Mouse (Mus musculus): Measurements from ENCODE around the gene Adgrg6.

Gene Adgrg6

DNA sequence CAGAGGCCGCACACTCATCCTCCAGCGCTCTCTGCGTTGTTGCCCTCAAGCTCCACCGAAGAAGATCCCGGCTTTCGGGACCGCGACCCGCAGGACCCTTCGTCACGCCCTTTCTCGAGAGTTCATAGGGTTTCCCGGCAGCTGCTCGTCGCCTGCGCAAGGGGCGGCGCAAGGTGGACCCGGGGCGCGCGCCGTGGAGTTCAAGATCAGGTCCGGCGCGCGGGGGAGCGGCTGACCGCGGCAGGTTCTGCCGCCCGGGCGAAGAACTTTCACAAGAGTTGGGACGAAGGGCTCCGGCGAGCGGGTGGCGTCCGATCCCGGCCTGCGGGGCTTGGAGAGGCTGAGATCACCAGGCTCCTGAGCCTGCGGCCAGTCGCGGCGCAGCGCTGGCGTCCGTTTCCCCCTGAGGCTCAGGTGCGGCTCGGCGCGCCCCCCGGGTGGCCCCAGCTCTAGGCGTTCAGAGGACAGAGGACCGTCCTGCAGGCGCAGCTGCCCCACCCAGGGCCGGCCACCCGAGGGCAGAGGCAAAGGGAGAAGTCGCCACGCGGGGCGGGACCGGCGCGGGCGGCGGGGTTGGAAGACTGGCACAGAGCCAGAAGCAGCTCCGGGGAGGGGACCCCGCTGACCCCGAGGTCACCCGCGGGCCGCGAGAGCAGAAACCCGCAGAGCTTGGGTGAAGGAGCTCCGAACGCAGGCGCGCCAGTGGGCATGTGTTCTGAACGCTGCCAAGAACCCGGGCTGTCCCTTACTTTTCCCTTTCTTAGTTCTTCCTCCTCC is at the start of gene Adgrg6:
Gene Adgrg6 (minus strand): TSS at position 719 of the 777 bp plus-strand sequence.
- DNase-seq (ENCODE audit: low spot score in 2 of 2), result peak in 1 of 2 experiments; percentile 3

DNA sequence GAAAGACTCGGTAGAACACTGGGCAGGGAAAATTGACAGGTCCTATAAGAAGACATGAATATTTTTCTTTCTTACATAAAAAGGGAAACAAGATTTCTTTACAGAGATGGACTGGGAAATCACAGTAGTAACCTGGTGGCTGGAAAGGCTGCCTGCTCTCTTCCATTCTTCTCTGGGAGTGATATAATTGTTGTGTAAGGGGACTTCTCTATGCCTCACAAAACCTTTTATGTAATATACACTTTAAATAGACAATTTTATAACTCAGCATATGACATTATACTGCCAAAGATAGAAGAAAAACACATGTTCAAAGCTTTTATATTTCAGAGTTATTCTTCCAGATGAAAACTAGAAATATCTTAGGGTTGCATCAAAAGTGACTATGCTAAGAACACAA is 46.8 kb upstream of the Adgrg6 start:
- DNase-seq (ENCODE audit: low spot score in 2 of 2), result no peak

DNA sequence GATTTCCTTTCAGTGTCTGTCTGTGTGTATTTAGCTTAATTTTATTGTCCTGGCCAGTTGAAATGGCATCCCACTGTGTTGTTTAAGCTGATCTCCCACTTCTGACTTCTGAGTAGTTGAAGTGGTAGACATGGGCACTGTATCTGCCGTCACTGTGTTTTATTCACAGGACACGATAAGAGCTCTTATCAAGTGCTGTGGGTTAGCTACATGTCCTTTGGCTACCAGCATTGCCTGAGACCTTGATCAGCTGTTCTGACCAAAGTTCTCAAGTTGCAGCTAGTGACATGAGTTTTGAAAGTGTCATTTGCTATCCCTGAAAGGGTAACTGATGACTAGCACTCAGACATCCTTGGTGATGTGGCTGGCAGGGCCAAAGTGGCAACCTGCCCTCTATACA is 45.4 kb upstream of the Adgrg6 start:
- DNase-seq (ENCODE audit: low spot score in 2 of 2), result no peak

DNA sequence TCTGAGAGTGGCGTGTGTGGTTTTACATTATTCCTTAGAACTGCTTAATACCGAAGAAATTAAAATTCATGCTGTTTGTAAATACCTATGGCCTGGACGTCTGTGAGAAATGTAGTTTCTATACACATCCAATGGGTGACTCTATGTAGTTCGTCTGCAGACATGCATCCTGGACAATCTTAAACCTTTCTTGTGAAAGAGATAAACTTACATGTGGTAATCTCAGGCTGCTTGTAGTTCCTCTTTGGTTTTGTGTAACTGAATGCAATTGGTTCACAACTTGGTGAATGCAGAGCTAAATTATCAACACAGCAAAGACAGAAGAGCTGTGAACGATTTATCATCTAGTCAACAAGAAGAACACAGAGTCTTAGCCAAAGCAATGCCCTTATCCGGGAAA is 44.2 kb upstream of the Adgrg6 start:
- no peak for DNase-seq (ENCODE audit: low spot score in 2 of 2)

DNA sequence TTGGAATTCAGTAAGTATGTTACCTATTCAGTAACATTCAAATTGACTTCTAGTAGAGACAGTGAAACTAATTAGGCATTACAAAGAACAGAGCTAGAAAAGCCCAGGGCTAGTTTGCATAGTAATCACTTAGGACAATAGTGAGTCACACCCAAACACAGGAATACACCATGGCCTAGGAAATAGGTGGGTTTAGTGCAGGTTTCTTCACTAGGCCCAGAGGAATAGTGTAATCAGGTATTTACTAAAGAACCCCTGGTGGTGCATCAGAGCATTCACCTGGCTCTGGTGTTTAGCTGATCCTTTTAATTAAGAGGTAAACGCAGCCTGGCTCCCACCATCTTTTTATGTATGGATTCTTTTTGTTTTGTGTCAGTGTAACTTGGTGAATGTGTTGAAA is 38.0 kb upstream of the Adgrg6 start:
- no peak for DNase-seq (ENCODE audit: low spot score in 2 of 2)

DNA sequence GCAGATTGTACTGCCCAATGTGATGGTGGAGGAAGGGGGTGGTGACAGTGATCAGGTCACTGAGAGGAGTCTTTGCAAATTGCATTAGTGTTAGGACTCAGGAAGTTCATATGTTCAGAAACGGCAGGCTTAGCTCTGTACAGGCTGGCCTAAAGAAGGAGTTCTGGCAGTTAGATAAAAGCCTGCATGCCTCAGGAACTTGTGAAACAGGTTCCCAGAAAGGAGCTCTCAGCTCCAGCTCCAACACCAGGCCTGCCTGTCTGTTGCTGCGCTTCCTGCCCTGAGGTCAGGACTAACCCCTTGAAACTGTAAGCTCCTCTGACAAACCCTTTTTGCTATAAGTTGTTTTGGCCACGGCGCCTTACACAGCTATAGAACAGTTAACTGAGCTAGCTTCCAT is 28.8 kb upstream of the Adgrg6 start:
- DNase-seq (ENCODE audit: low spot score in 2 of 2), result no peak

DNA sequence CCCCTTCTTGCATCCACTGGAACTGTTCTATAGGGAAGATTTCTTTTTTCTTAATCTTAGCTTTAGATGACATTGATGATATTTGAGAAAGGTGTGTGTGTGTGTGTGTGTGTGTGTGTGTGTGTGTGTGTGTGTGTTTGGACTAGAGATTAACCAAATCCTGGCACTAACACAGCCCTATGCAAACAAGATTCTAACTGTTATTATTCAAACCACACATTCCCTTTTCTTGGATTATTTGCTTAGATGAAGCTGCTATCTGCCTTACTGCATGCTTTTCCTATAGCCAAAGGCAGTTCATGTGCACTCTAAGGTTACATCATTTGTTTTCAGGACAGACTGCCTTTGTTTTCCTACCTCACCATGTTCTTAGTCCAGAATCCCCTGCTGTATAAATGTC is 25.7 kb upstream of the Adgrg6 start:
- DNase-seq (ENCODE audit: low spot score in 2 of 2), result no peak

DNA sequence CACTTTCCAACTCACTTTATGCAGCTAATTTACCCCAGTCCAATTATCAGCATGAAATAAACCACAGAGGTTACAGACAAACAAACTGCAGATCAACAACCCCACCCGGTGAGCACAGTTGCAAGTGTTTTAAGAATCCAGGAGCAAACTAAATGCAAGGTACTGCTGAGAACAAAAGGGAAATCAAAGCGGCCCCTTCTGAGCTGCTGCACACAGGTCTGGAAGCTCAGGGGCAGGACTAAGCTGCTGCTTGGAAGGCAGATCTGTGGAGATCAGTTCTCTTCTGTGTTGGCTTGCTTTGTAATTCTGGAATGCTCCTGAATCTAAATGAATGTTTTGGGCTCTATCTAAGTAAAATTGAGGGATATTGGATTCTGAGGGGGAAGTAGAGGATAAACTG is 25.2 kb upstream of the Adgrg6 start:
- DNase-seq (ENCODE audit: low spot score in 2 of 2), result no peak

DNA sequence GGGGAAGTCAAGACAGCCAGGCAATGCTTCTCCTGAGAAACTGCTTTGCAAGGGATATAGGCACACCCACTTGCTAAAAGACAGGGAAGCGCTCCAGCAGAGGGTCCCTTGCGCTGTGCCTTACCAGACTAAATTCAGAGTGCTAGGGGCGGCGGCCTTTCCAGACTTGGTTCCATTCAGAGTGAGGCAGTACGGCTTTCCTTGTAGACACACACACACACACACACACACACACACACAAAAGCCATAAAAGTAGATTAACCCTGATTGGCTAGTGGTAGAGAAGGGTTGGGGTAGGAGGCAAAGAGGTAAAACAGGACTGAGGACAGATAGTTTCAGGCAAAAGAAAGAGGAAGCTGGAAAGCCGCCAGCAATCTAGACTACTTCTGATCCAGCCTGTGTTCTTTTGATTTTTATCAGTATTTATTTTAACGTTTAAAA is 672 bp upstream of the Adgrg6 start:
- no peak for DNase-seq (ENCODE audit: low spot score in 2 of 2)

DNA sequence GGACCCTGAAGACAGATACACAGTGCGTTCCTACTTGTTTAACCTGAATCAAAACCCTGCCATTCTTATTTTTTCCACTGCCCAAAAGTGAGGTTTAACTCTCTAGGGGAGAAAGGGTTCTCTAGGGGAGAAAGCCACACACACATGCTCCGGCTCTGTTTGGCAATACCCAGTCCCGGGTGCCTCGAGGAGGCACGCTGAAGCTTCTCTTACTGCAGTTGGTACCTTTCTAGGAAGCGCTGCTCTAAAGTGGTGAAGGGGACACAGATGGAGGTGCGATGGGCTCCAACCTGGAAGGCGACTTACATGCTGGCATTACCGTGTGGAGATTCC is 885 bp downstream of the Adgrg6 start:
- DNase-seq (ENCODE audit: low spot score in 2 of 2), result no peak

DNA sequence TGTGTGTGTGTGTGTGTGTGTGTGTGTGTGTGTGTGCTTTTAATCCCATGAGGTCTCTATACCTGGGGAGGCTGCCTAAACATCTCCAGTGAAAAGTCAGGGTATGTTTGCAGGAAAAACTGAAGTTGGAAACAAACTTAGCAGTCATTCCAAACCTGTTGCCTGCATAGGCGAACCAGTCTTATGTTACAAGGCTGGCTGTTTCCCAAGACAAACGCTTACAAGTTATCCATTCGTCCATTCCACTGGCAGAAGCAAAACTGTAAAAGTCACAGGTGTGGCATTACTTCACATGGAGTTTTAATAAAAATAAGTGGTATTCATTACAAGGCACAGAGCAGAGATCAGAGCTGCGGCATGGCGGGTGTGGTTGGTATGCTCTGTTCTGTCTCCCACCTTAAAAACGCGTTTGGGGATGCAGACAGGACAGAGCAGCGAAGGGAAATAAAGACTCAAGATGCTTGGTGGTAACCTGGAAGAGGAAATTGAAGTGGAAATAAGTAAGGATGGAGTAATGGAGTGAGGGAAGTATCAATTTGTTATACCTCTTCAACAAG is 1.9 kb downstream of the Adgrg6 start:
- DNase-seq (ENCODE audit: low spot score in 2 of 2), result no peak

DNA sequence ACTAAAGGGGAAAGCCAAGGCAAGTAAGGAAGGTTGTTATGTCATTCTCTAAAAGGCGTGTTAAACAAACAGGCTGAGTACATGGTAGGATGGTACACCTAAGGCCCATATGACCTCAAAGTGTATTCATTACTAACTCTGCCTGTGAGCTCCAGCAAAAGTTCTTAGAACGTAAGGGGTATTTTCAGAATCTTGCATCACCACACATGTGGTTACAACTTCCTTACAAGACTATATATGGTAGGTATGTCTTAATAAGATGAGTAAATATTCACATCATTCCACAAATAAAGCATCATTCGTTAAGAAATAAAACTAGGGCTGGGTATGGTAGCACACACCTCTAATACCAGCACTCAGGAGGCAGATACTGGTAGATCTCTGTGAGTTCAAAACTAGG is 8.4 kb downstream of the Adgrg6 start:
- DNase-seq (ENCODE audit: low spot score in 2 of 2), result no peak

DNA sequence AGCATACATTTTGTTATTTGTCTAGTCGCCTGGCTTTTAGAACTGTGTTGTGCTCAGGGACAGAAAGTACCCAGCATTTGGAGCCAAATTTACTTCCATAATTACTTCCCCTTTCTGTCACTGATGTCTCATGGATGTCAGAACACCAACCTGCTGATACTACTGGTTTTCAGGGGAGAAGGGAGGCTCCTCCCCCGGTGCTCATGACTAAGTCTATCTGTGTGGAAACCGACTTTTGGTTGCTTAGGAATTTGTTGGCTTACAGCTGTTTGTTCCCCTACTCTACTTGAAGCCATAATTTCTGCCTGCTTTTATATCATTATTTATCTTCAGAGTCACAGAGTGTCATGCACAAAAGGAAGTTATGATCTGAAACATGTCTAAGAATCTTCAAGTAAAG is 14.4 kb downstream of the Adgrg6 start:
- no peak for DNase-seq (ENCODE audit: low spot score in 2 of 2)

DNA sequence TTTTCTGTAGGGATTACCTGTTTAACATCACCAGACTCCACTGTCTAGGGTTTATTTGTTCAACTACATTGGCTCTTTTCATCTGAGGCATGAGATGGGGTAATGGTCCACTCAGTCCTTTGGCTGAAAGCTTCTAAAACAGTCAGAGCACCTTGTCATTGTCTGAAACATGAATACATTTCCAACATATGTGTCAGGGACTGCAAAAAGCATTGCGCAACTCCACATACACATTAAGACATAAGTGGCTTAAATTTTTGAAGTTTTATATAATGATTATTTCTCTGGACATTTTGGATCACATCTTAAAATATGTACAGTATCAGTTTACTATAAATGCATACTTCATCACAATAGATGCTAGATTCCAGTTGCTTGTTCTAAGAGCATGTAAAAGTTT is 14.8 kb downstream of the Adgrg6 start:
- DNase-seq (ENCODE audit: low spot score in 2 of 2), result no peak

DNA sequence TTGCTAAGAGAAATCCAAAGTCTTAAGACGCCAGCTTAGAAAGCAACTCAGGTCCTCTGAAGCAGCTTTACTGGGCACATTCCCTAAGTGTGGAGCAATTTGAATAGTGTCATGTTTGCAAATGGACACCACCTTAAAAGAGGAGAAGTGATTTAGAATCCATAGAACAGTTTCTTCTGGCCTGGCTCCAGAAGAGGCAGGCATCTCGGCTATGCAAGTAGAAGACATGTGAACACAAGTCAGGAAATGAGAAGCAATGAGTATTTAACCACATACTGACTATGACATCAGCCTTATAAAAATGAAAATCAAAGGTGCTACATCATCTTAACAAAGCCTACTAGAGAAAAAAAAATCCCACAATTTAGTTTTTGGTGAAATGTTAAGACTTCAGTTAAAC is 17.7 kb downstream of the Adgrg6 start:
- DNase-seq (ENCODE audit: low spot score in 2 of 2), result no peak

DNA sequence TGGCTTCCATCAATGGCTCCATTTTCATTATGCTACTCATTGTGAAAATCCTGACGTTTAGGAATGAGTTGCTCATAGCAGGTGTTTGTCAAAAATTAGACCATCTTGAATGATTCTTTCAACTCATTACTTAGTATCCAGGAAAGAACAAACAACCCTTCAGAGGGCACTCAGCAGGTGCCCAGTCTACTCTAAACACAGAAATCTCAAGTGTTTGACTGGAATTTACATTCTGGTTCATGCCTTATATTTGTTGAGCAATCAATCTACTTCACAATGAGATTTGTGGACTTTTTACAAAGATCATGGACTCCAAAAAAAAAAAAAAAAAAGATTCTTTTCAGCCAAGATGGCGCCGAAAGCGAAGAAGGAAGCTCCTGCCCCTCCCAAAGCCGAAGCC is 22.7 kb downstream of the Adgrg6 start:
- DNase-seq (ENCODE audit: low spot score in 2 of 2), result no peak

DNA sequence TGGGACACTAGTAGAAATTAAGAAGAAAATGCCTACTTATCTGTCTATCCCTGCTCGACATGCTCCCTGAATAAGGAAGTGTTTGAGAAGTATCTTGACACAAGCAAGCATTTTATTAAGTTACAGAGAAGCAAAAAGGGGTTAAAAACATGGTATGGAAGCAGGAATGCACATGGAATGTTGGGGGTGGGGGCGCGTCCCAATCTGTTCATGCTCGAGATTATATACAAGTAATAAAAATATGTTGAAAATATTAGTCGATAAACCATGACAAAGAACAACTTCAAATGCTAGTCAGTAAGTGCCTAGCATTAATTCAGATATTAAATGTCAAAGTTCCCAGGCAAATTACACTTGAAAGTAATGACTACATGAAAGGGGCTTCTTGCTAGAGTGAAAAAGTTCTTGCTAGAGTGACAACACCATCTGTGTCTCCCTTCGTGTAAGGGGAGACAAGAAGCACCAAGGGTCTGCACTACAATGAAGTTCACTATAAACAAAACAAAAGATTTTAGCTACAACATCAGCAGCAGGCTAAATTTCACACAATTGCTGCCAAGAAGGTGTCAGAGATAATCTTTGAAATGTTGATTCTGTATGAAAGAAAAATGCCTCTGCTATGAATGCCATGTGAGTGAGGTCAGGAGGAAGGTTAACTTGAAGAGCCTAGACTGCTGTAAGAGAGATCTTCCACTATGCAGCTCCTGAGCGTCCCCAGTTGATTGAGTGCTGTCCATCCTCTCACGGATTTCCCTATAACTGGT is 24.4 kb downstream of the Adgrg6 start:
- no peak for DNase-seq (ENCODE audit: low spot score in 2 of 2)

DNA sequence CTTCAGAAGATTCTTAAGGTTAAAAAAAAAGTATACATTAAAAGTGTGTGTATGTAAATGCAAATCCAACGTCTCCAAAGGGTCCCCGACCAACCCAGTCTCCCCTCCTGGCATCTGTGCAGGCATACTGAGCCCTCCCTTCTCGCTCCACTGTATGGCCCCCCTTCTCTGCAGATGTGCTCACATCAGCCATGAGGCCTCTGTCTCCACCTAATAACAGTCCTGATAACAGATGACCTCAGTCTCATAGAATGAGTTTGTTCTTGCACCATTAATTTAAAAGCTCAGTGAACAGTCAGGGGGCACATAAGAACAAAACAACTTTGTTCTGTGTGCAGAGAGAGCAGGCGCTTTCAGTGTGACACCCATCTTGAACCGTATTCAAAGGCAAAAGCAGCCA is 27.6 kb downstream of the Adgrg6 start:
- no peak for DNase-seq (ENCODE audit: low spot score in 2 of 2)

DNA sequence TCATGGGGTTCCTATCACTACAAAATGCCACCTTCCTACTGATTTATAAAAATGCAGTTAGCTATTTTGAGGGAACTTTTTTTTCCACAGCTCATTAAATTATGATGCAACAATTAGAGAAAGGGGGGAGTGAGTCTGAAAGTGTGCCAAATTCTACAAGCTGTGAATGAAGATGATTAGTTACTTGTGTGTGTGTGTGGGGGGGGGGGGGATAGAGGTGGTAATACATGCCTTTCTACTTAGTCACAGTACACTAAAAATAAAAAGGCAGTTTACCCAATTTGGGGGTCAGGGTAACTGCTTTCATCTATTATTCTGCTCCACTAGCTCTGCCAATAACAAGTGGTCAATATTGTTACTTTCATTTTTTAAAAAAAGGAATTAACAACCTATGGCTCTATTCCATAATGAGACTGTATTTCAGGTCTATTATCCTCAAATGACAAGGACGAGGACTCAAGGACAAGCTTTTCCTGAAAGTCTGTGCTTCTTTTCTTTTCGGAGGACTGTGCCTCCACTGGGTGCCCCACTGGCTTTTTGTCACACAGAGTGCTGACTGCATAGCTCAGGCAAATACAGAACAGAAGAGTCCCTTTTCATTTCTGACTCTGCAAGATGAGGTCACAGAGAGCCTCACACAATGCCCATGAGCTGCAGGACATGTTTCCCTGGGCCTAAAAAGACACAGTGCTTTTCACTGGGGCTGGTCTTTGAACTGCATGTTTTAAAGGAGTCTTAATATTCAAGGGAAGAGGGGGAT is 33.4 kb downstream of the Adgrg6 start:
- peak in 1 of 2 experiments; percentile 1 for DNase-seq (ENCODE audit: low spot score in 2 of 2)

DNA sequence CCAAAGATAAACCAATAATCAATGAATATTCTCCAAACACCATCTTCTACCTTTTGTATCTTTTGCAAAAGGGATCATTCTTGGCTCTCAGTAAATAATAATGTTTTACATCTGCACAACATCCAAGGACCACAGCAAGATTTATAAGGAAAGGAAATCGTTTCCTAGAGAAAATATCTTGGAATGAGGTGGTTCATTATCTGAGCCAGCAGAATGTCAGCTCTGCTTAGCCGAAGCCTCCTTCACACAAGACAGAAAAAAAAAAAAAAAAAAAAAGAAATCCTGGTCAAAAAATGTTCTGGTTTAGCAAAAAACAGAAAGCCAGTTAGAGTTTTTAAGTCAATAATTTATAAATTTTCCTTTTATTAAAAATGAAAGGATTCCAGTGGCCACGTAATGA is 34.3 kb downstream of the Adgrg6 start:
- DNase-seq (ENCODE audit: low spot score in 2 of 2), result no peak

DNA sequence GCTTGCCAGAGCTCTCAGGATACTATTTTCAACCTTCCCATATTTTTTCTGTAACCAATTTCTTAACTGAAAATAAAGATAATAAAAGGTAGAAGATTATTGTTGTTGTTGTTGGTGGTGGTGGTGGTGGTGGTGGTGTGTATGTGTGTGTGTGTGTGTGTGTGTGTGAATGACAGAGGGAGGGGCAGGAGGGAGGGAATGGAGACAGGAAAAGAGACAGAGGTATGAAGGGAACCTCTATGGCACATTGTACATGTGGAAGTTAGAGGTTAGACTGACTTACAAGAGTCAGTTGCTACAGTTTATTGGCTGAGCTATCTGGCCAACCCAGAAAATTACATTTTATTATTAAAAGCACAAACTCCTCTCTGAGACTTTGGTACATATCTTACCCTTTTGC is 49.8 kb downstream of the Adgrg6 start:
- no peak for DNase-seq (ENCODE audit: low spot score in 2 of 2)

DNA sequence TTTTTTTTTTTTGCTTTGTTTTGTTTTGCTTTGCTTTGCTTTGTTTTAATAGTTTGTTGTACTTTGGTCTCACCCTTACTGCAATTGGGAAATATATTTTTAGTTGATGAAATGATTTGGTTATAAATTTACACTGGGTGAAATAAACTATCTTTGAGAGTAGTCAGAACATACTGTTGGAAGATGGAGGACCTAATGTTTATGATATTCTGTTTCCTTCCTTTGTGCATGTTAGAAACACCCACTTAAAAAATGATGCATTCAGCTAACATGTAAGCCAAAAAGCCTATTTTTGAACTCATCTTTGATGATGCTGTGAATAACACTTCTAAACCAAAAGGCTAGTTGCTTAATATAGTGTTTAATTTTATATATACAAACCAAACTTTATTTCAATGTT is 50.3 kb downstream of the Adgrg6 start:
- DNase-seq (ENCODE audit: low spot score in 2 of 2), result no peak

All from right cerebral cortex, adult 2 months (tissue).